In genomic region chr17:3491667-3492066, GRCm38 (mm10) we compare ENCODE assay signal across 26 mouse cellular contexts. TPM values are rescaled to one million over a fixed set of nuclear protein-coding genes. Genes with fewer than 3 reads are reported as not detected.
DNase-seq lines count a peak whose midpoint lies in the region; ATAC-seq and TF ChIP-seq lines count a peak whose summit lies in the region.
"Had no signal": no experiment of that assay in that cellular context is flagged by ENCODE, and none has a peak within 500 bp of the region (broad histone marks: within the 10 kb centered on the region; RNA-seq: fewer than 3 reads in every experiment).

No protein-coding gene starts in this region.

- WGBS in olfactory bulb, adult 2 months = 51% methylated on average over 6 of the region's 6 CpGs
- 83% methylated on average over 6 of the region's 6 CpGs for WGBS in forebrain, embryonic 16.5 days

- peak; percentile 35 to 40 for DNase-seq in cerebellum, postnatal 14 days
- DNase-seq in cerebellum, postnatal 36 days = no peak
- DNase-seq in left cerebral cortex, adult 2 months (ENCODE audit: extremely low spot score in 1 of 2, low spot score in 2 of 2) = no peak
- no peak for DNase-seq in left cerebral cortex, postnatal 36 days (ENCODE audit: low spot score in 2 of 2)
- DNase-seq: adrenal gland, postnatal 10 days; cerebellum, adult 18-20 months; cerebellum, adult 9-10 months; gastrocnemius, postnatal 25 days; heart, adult 2 months had no signal

- H3K27me3 ChIP-seq in forebrain, embryonic 16.5 days (replicated peaks; ENCODE audit: control insufficient read depth, insufficient read depth, low read length) = no peaks in the 10 kb centered on the region
- H3K27me3 ChIP-seq: embryonic facial prominence, embryonic 12.5 days; embryonic facial prominence, embryonic 15.5 days; hindbrain, embryonic 12.5 days; hindbrain, embryonic 15.5 days had no signal

- H3K27ac ChIP-seq in left cerebral cortex, adult 2 months = 0 out of 2 replicates have a peak overlapping the region, but pooled peaks have one; percentile 15
- H3K27ac ChIP-seq in olfactory bulb, adult 2 months (ENCODE audit: insufficient read depth, low read depth, low read length) = 0 out of 2 replicates have a peak overlapping the region, but pooled peaks have one; percentile 6
- H3K27ac ChIP-seq in forebrain, embryonic 16.5 days (ENCODE audit: low read length) = no peak overlapping the region
- H3K27ac ChIP-seq: embryonic facial prominence, embryonic 12.5 days; embryonic facial prominence, embryonic 15.5 days; heart, adult 2 months; heart, embryonic 10.5 days; hindbrain, embryonic 12.5 days; hindbrain, embryonic 15.5 days had no signal

- no peaks in the 10 kb centered on the region for H3K36me3 ChIP-seq in forebrain, embryonic 16.5 days (ENCODE audit: control insufficient read depth, insufficient read depth)
- H3K36me3 ChIP-seq: heart, embryonic 10.5 days; hindbrain, embryonic 12.5 days; hindbrain, embryonic 15.5 days had no signal

- no peak overlapping the region for H3K4me3 ChIP-seq in left cerebral cortex, adult 2 months
- H3K4me3 ChIP-seq in olfactory bulb, adult 2 months (ENCODE audit: insufficient read depth, low read depth, low read length) = peak overlapping the region; percentile 6; the same call in 1 of the 2 replicates
- H3K4me3 ChIP-seq in forebrain, embryonic 16.5 days (replicated peaks; ENCODE audit: low read length) = no peak overlapping the region
- H3K4me3 ChIP-seq: embryonic facial prominence, embryonic 12.5 days; embryonic facial prominence, embryonic 15.5 days; heart, adult 2 months; heart, embryonic 10.5 days; hindbrain, embryonic 12.5 days; hindbrain, embryonic 15.5 days had no signal

- intact Hi-C loops in left cerebral cortex, adult 2 months (cut with DNase I) = no loop called here
- intact Hi-C loops in left cerebral cortex, postnatal 36 days (cut with DNase I) = no loop called here

- TF ChIP-seq POLR2A in olfactory bulb, adult 2 months (IDR thresholded peaks at IDR 0.05; ENCODE audit: insufficient read depth, low read depth, low read length) = no peak

- peaks cover 17% of the 10 kb centered on the region for H3K4me1 ChIP-seq in olfactory bulb, adult 2 months (ENCODE audit: control insufficient read depth, insufficient read depth, low read length)
- peaks cover 10% of the 10 kb centered on the region for H3K4me1 ChIP-seq in forebrain, embryonic 16.5 days (replicated peaks; ENCODE audit: control insufficient read depth, insufficient read depth, low read length)
- H3K4me1 ChIP-seq: embryonic facial prominence, embryonic 12.5 days; embryonic facial prominence, embryonic 15.5 days; heart, embryonic 10.5 days; hindbrain, embryonic 12.5 days; hindbrain, embryonic 15.5 days had no signal

- ATAC-seq in forebrain, embryonic 16.5 days = no peak
- ATAC-seq: CD4-positive, CD25-positive, alpha-beta regulatory T cell, adult 4 months; forebrain, embryonic 14.5 days had no signal

- H3K4me2 ChIP-seq in forebrain, embryonic 16.5 days (ENCODE audit: low read length) = no peak overlapping the region
- H3K4me2 ChIP-seq: embryonic facial prominence, embryonic 12.5 days; embryonic facial prominence, embryonic 15.5 days; hindbrain, embryonic 12.5 days; hindbrain, embryonic 15.5 days had no signal

- H3K9me3 ChIP-seq in forebrain, embryonic 16.5 days (ENCODE audit: control insufficient read depth, low read length) = no peaks in the 10 kb centered on the region
- H3K9me3 ChIP-seq: embryonic facial prominence, embryonic 12.5 days; embryonic facial prominence, embryonic 15.5 days; heart, embryonic 10.5 days; hindbrain, embryonic 12.5 days; hindbrain, embryonic 15.5 days had no signal

- H3K9ac ChIP-seq in forebrain, embryonic 16.5 days (replicated peaks; ENCODE audit: low read depth, low read length) = no peak overlapping the region
- H3K9ac ChIP-seq: embryonic facial prominence, embryonic 12.5 days; embryonic facial prominence, embryonic 15.5 days; hindbrain, embryonic 12.5 days; hindbrain, embryonic 15.5 days had no signal

- TF ChIP-seq CTCF in left cerebral cortex, adult 2 months (IDR thresholded peaks at IDR 0.05) = no peak
- no peak for TF ChIP-seq CTCF in olfactory bulb, adult 2 months (IDR thresholded peaks at IDR 0.05; ENCODE audit: insufficient read depth, low read depth, low read length)

RNA-seq across cellular contexts. Expression of gene Cldn20, which starts 40.7 kb away (rescaled TPM):
- total RNA-seq in left cerebral cortex, adult 2 months (2021) = under 1 TPM in 1 of 2 experiments, not detected in 1; 0.77 TPM
- 1 to 10 TPM; 1.2 to 2.4 TPM for total RNA-seq in left cerebral cortex, postnatal 36 days (2021)
- not detected in 2 replicates for polyA plus RNA-seq in olfactory bulb, adult 2 months (2012; ENCODE audit: insufficient read depth, insufficient read length, low replicate concordance, missing spikeins)
- 1.0 and 1.2 TPM in 2 replicates for polyA plus RNA-seq in forebrain, embryonic 16.5 days (2015; fragmentation: Nextera tagmentation; extraction: Ambion mirVana)
- total RNA-seq: adrenal gland, postnatal 10 days; common myeloid progenitor, adult 5-6 weeks; gastrocnemius, adult 8-10 months; gastrocnemius, postnatal 25 days; heart, adult 2 months; heart, postnatal 25 days; hematopoietic stem cell, adult 5-6 weeks had no signal
- polyA plus RNA-seq: CD4-positive, CD25-positive, alpha-beta regulatory T cell, adult 4 months; forebrain, embryonic 11.5 days; heart, embryonic 10.5 days; heart, embryonic 14.5 days; heart, postnatal 0 days; intestine, embryonic 14.5 days had no signal

Comparison
In these comparisons a context has a peak if more than half of its experiments do, and no peak if none do; other contexts are left out.
1. DNase-seq: peak in cerebellum, postnatal 14 days (2 of 2); none in cerebellum, postnatal 36 days (0 of 2), left cerebral cortex, adult 2 months (0 of 2) and left cerebral cortex, postnatal 36 days (0 of 2).